Mouse (Mus musculus): ENCODE results near the gene March1.
"Not testable (repeated sequence)": the region's sequence is repeated elsewhere in the genome, so short reads cannot be mapped to it uniquely, and the experiment has no call there.

DNA sequence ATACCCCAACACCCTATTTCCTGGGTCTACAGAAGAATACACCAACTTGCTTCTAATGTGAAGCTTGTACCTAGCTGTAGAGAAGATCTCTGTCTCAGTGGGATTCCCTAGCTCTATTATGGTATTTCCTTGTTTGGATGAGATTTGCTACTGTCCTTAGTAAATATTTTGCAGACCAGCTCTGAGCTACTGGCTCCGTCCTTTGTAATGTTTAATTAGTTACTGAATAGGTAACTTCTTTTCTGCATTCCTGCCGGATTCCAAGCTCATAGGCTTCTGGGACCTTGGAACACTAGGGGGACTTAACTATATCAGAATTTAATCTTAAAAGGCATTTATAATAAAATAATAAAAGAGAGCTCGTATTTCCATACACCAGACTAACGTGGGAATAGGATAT lies 799.9 kb downstream of the March1 start:
- not testable (repeated sequence) for TF ChIP-seq POLR2A (IDR thresholded peaks at IDR 0.05; ENCODE audit: low read depth, low read length); CTCF (IDR thresholded peaks at IDR 0.05; ENCODE audit: borderline replicate concordance, insufficient read depth, low read length)

All from embryonic fibroblast, embryonic 13.5 days (primary cell).